Mouse (Mus musculus) kidney, postnatal 0 days (tissue): ENCODE measurements at regions not wholly inside any gene's neighbourhood (a gene's known extent, or its start where the extent isn't known, plus 50 kb on each side); places are given as distances from the start of the nearest gene placed in this dataset.
A peak's percentile ranks its signal among the peaks of the same experiment; 100 is the strongest.

ENCODE experiments used
- ATAC-seq: fragments of 200-750 bp; cut with Nextera tagmentation; replicated peaks from 2 replicates; pipeline ENCODE4 v1.8.0; 2017; ENCODE audit warnings: low read depth, moderate number of reproducible peaks, moderate TSS enrichment, moderate library complexity; ENCODE audit not compliant: low FRiP score
- DNase-seq: peaks from one replicate; pipeline ENCODE4 v3.0.0-alpha.2; 2016; ENCODE audit warnings: low spot score
- H3K27ac ChIP-seq: fragments of 300-500 bp; sonication (generic); 2 replicates; pipeline ENCODE4 v1.5.1; 2014; ENCODE audit warnings: mild to moderate bottlenecking
- H3K27me3 ChIP-seq: fragments of 300-500 bp; sonication (generic); 2 replicates; pipeline ENCODE4 v1.6.1; 2014; ENCODE audit warnings: low read length, mixed read lengths; ENCODE audit not compliant: insufficient read depth
- H3K36me3 ChIP-seq: fragments of 300-500 bp; sonication (generic); 2 replicates; pipeline ENCODE4 v1.6.1; 2014; ENCODE audit warnings: low read length, mixed read lengths; ENCODE audit not compliant: insufficient read depth
- H3K4me1 ChIP-seq: fragments of 300-500 bp; sonication (generic); replicated peaks from 2 replicates; pipeline ENCODE4 v1.6.1; 2014; ENCODE audit warnings: antibody characterized with exemption, low read length, mixed read lengths; ENCODE audit not compliant: insufficient read depth
- H3K4me2 ChIP-seq: fragments of 300-500 bp; sonication (generic); 2 replicates; pipeline ENCODE4 v1.6.1; 2014; ENCODE audit warnings: mild to moderate bottlenecking, low read length, moderate library complexity, mixed read lengths
- H3K4me3 ChIP-seq: fragments of 300-500 bp; sonication (generic); replicated peaks from 2 replicates; pipeline ENCODE4 v1.5.1; 2014; ENCODE audit warnings: low read depth, low read length
- H3K9ac ChIP-seq: fragments of 300-500 bp; sonication (generic); 2 replicates; pipeline ENCODE4 v1.6.1; 2014; ENCODE audit warnings: low read depth, low read length
- H3K9me3 ChIP-seq: fragments of 300-500 bp; sonication (generic); replicated peaks from 2 replicates; pipeline ENCODE4 v1.6.1; 2016; ENCODE audit warnings: low read length, inconsistent platforms, mixed read lengths
- CTCF ChIP-seq: IDR thresholded peaks from 2 replicates; pipeline ENCODE4 v1.5.1; 2016; ENCODE audit warnings: antibody characterized with exemption, low read depth, mild to moderate bottlenecking, moderate library complexity
- WGBS: fragments of 180-500 bp; shearing (Covaris S2); extraction: QIAGEN DNeasy Blood & Tissue Kit; methylation state at CpG from one replicate; pipeline ENCODE4 v1.1.7; 2014; 5-methylcytosine and 5-hydroxymethylcytosine counted together

DNA sequence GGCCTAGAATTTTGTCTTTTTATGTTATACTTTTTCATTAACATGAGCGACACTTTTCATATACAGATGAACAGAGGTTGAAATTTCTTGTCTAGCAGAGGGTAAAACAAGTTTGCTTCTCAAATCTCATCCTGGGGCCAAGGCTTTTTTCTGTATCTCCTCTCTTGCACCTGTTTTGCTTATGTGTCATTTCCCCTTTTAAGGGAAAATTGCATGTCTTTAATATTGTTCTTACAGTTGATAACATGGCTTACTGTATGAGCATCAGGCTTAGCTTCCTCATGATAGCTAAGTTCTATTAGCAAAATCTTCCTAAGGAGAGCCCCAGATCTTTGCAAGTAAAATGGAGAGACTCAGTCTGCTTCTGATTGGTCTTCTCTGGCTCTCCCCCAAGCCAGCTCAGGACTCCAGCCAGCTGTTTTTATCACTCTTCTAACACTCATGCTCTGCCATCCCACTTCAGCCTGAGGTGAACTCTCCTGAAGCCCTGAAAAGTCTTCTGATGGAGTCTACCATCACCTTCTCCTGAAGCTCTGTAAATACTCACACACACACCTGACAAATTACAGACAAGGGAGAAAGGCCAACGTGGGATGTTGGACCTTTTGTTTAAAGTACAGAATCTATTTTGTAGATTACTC, 160.8 kb downstream of the Wdr20rt start:
- TF ChIP-seq CTCF, result no peak
- ATAC-seq, result no peak
- no peak for DNase-seq
- no peak overlapping the region for H3K27ac ChIP-seq
- 80% methylated on average over 2 of the region's 2 CpGs for WGBS
- H3K4me3 ChIP-seq, result no peak overlapping the region
- no peaks in the 10 kb centered on the region for H3K36me3 ChIP-seq
- H3K4me2 ChIP-seq, result no peak overlapping the region
- H3K27me3 ChIP-seq, result no peaks in the 10 kb centered on the region
- H3K4me1 ChIP-seq, result no peaks in the 10 kb centered on the region
- H3K9me3 ChIP-seq, result no peaks in the 10 kb centered on the region
- no peak overlapping the region for H3K9ac ChIP-seq

- no peak overlapping the region for H3K9ac ChIP-seq
- ATAC-seq (no peak), DNase-seq (no peak)
- H3K4me1 ChIP-seq, result no peaks in the 10 kb centered on the region
- H3K4me3 ChIP-seq, result no peak overlapping the region
- no peak overlapping the region for H3K4me2 ChIP-seq
- no peak for TF ChIP-seq CTCF
- no peak overlapping the region for H3K27ac ChIP-seq
- no peaks in the 10 kb centered on the region for H3K36me3 ChIP-seq
- H3K27me3 ChIP-seq, result no peaks in the 10 kb centered on the region
- H3K9me3 ChIP-seq, result no peaks in the 10 kb centered on the region
These were observed 161.7 kb downstream of the Wdr20rt start for GRCm38 (mm10) chr12:65387042-65387441.

GRCm38 (mm10) chr12:65389512-65389911, 164.2 kb downstream of the Wdr20rt start:
- no peak overlapping the region for H3K4me3 ChIP-seq
- no peaks in the 10 kb centered on the region for H3K36me3 ChIP-seq
- H3K27ac ChIP-seq, result no peak overlapping the region
- no peak overlapping the region for H3K4me2 ChIP-seq
- no peaks in the 10 kb centered on the region for H3K27me3 ChIP-seq
- H3K4me1 ChIP-seq, result no peaks in the 10 kb centered on the region
- no peaks in the 10 kb centered on the region for H3K9me3 ChIP-seq
- DNase-seq (no peak), ATAC-seq (no peak)
- no peak for TF ChIP-seq CTCF
- WGBS, result 58% methylated on average over 2 of the region's 2 CpGs
- H3K9ac ChIP-seq, result no peak overlapping the region

- H3K9ac ChIP-seq, result no peak overlapping the region
- H3K36me3 ChIP-seq, result no peaks in the 10 kb centered on the region
- WGBS, result 92% methylated on average over 6 of the region's 6 CpGs
- H3K4me1 ChIP-seq, result no peaks in the 10 kb centered on the region
- no peaks in the 10 kb centered on the region for H3K27me3 ChIP-seq
- TF ChIP-seq CTCF, result no peak
- H3K27ac ChIP-seq, result no peak overlapping the region
- no peak for DNase-seq
- ATAC-seq, result no peak
- H3K9me3 ChIP-seq, result no peaks in the 10 kb centered on the region
- H3K4me3 ChIP-seq, result no peak overlapping the region
- H3K4me2 ChIP-seq, result no peak overlapping the region
These were observed 165.0 kb downstream of the Wdr20rt start for GRCm38 (mm10) chr12:65390330-65390729.

DNA sequence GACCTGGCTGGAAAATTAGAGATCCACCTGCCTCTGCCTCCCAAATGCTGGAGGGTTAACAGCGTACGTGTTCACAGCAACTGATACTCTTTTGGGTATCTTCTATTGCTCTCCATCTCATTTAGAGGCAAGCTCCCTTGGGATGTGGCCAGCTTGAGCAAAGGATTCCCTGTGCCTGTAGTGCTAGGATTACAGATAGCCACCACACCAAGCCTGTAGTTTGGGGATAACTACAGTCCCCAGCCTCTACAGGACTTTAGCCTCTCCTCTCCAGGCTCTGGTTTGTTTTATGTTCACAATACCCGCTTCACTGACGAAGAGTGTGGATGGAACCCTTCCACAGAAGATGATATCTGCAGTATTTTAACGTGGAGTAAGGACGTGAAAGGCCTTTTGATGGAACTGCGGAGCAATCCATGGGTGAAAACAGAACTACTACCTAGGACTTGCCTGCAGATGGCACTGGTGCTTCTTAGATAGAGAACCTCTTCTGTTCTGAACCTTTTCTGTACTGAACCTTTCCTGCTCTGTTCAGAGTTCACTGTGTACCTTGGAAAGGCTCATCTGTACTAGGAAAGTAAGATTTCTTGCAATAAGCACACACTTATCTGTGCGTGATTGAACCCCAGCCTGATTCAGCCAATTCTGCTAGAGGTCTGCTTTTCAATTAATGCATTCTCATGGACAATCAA, 176.6 kb downstream of the Wdr20rt start:
- Histone ChIP-seq H3K9me3 (no peaks in the 10 kb centered on the region), H3K27ac (no peak overlapping the region), H3K4me1 (no peaks in the 10 kb centered on the region), H3K27me3 (no peaks in the 10 kb centered on the region), H3K9ac (no peak overlapping the region), H3K36me3 (no peaks in the 10 kb centered on the region), H3K4me2 (no peak overlapping the region), H3K4me3 (no peak overlapping the region)
- DNase-seq (peak; percentile 77), ATAC-seq (peak; percentile 65)
- WGBS, result 44% methylated on average over 8 of the region's 8 CpGs
- peak; percentile 77 for TF ChIP-seq CTCF

DNA sequence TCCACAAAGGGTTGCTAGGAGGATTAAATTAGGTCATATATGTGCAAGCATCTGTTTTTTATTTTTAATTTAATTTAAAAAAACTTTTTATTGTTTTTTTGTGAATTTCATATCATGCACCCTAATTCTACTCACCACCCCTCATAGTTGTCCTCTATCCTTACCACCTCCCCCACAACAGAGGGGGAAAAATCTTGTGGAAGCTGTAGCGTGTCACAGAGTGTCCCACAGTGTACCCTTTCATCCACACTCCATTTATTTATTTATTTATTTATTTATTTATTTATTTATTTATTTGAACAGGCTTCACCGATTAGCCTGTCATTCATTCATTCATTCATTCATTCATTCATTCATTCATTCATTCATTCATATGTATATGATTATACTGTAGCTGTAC, 177.8 kb downstream of the Wdr20rt start:
- Histone ChIP-seq H3K4me2 (no peak overlapping the region), H3K4me1 (no peaks in the 10 kb centered on the region), H3K4me3 (no peak overlapping the region), H3K27ac (no peak overlapping the region), H3K9ac (no peak overlapping the region), H3K27me3 (no peaks in the 10 kb centered on the region), H3K9me3 (no peaks in the 10 kb centered on the region), H3K36me3 (no peaks in the 10 kb centered on the region)
- ATAC-seq (0 out of 2 replicates have a peak, but pooled peaks have one; percentile 13), DNase-seq (no peak)
- TF ChIP-seq CTCF, result no peak
- WGBS, result 88% methylated on average over 2 of the region's 2 CpGs
